Mouse (Mus musculus) gastrocnemius, adult 2 months (tissue): ENCODE data around the gene Plekhf1. TPM values are rescaled to one million over a fixed set of nuclear protein-coding genes. Genes with fewer than 3 reads are reported as not detected.

ENCODE experiments used
- DNase-seq: peaks from one replicate; pipeline ENCODE4 v3.0.0; 2022
- H3K27ac ChIP-seq: fragments of 200-600 bp; 2 replicates; pipeline ENCODE4 v1.8.1; 2022; ENCODE audit warnings: mild to moderate bottlenecking
- H3K4me3 ChIP-seq: fragments of 200-600 bp; 2 replicates; pipeline ENCODE4 v1.8.1; 2022; ENCODE audit warnings: mild to moderate bottlenecking, moderate library complexity
- CTCF ChIP-seq: fragments of 200-600 bp; IDR thresholded peaks from 2 replicates; pipeline ENCODE4 v1.8.1; 2022; ENCODE audit warnings: antibody characterized with exemption, mild to moderate bottlenecking, moderate library complexity
- intact Hi-C: fragments of 180-260 bp; cut with DNase I; formaldehyde crosslinking; loops from one replicate; pipeline ENCODE4 v1.15.1; 2025
- long read RNA-seq, 2 experiments: library from polyadenylated mRNA; stranded (forward); transcript quantifications; one replicate each; pipeline ENCODE4 v2.0.0; 2021
- total RNA-seq, 2 experiments: library from RNA; stranded (reverse); gene quantifications; 2 replicates each; pipeline ENCODE4 v1.2.3; 2021

The Plekhf1 gene
- total RNA-seq, result 10 to 100 TPM in 1 of 2 experiments, 1 to 10 TPM in 1; 6.6 to 15.0 TPM
- long read RNA-seq, experiment 1, full-length matches to known transcripts, result 48 of 57 reads
- long read RNA-seq, experiment 1, partial matches to known transcripts, result 0 of 57 reads
- long read RNA-seq, experiment 1, other reads (novel, unspliced or antisense), result 9 of 57 reads
- long read RNA-seq, experiment 2, full-length matches to known transcripts, result 18 of 30 reads
- long read RNA-seq, experiment 2, partial matches to known transcripts, result 0 of 30 reads
- long read RNA-seq, experiment 2, other reads (novel, unspliced or antisense), result 12 of 30 reads

- TF ChIP-seq CTCF, result no peak
- intact Hi-C loops, result loop anchor here (1.0 to 2.0 kb wide), 2 partner anchors 11 to 39 kb away; no protein-coding TSS in a partner anchor
- peak within 1 kb of the TSS; percentile 82 for H3K4me3 ChIP-seq
- DNase-seq, result peak; percentile 98
- peak within 1 kb of the TSS; percentile 95 for H3K27ac ChIP-seq
Measured at GRCm38 (mm10) chr7:38227900-38228298, at the start of gene Plekhf1. Plekhf1 (minus strand) TSS chr7:38228016.

GRCm38 (mm10) chr7:38272551-38272950, 44.7 kb upstream of the Plekhf1 start:
- no peak overlapping the region for H3K4me3 ChIP-seq
- no peak overlapping the region for H3K27ac ChIP-seq
- intact Hi-C loops, result no loop called here
- no peak for DNase-seq
- no peak for TF ChIP-seq CTCF

- Histone ChIP-seq H3K27ac (peak overlapping the region; percentile 91), H3K4me3 (peak overlapping the region; percentile 75)
- no peak for DNase-seq
- no peak for TF ChIP-seq CTCF
- intact Hi-C loops, result no loop called here
Measured at GRCm38 (mm10) chr7:38271859-38272258, 44.0 kb upstream of the Plekhf1 start.

GRCm38 (mm10) chr7:38271511-38271811, 43.6 kb upstream of the Plekhf1 start:
- TF ChIP-seq CTCF, result no peak
- DNase-seq, result no peak
- Histone ChIP-seq H3K4me3 (peak overlapping the region; percentile 75), H3K27ac (peak overlapping the region; percentile 91)
- intact Hi-C loops, result no loop called here

- DNase-seq, result peak; percentile 93
- Histone ChIP-seq H3K27ac (peak within 1 kb of the TSS; percentile 91), H3K4me3 (peak within 1 kb of the TSS; percentile 75)
- no peak for TF ChIP-seq CTCF
- intact Hi-C loops, result no loop called here
Measured at GRCm38 (mm10) chr7:38270703-38271510, 43.1 kb upstream of the Plekhf1 start, which contains the start of gene Pop4. Pop4 (minus strand) TSS chr7:38271423.

- peak; percentile 64 for TF ChIP-seq CTCF
- H3K27ac ChIP-seq, result no peak overlapping the region
- DNase-seq, result peak; percentile 78
- intact Hi-C loops, result loop anchor here (1.0 to 2.0 kb wide), 3 partner anchors 40 to 84 kb away; partner anchors contain the start of gene 1600014C10Rik
- H3K4me3 ChIP-seq, result no peak overlapping the region
Measured at GRCm38 (mm10) chr7:38267006-38267680, 39.3 kb upstream of the Plekhf1 start.

GRCm38 (mm10) chr7:38262406-38262805, 34.6 kb upstream of the Plekhf1 start:
- no peak for TF ChIP-seq CTCF
- H3K27ac ChIP-seq, result no peak overlapping the region
- no peak overlapping the region for H3K4me3 ChIP-seq
- DNase-seq, result peak; percentile 40
- intact Hi-C loops, result no loop called here

GRCm38 (mm10) chr7:38259631-38260030, 31.8 kb upstream of the Plekhf1 start:
- no peak for TF ChIP-seq CTCF
- H3K4me3 ChIP-seq, result no peak overlapping the region
- H3K27ac ChIP-seq, result no peak overlapping the region
- intact Hi-C loops, result no loop called here
- no peak for DNase-seq

GRCm38 (mm10) chr7:38253441-38253840, 25.6 kb upstream of the Plekhf1 start:
- H3K27ac ChIP-seq, result no peak overlapping the region
- H3K4me3 ChIP-seq, result no peak overlapping the region
- intact Hi-C loops, result no loop called here
- no peak for TF ChIP-seq CTCF
- no peak for DNase-seq

- intact Hi-C loops, result no loop called here
Measured at GRCm38 (mm10) chr7:38251494-38252216, 23.8 kb upstream of the Plekhf1 start.

GRCm38 (mm10) chr7:38242417-38242816, 14.6 kb upstream of the Plekhf1 start:
- intact Hi-C loops, result no loop called here
- Histone ChIP-seq H3K27ac (no peak overlapping the region), H3K4me3 (no peak overlapping the region)
- no peak for TF ChIP-seq CTCF
- DNase-seq, result no peak

More at GRCm38 (mm10) chr7:38251494-38252216, 23.8 kb upstream of the Plekhf1 start:
- no peak for TF ChIP-seq CTCF
- no peak overlapping the region for H3K4me3 ChIP-seq
- peak overlapping the region; percentile 20 for H3K27ac ChIP-seq
- DNase-seq, result peak; percentile 61

- DNase-seq, result no peak
- TF ChIP-seq CTCF, result no peak
Measured at GRCm38 (mm10) chr7:38237140-38237539, 9.3 kb upstream of the Plekhf1 start.

More at GRCm38 (mm10) chr7:38237140-38237539, 9.3 kb upstream of the Plekhf1 start:
- Histone ChIP-seq H3K27ac (no peak overlapping the region), H3K4me3 (no peak overlapping the region)
- intact Hi-C loops, result no loop called here
